Mouse (Mus musculus) intestine, postnatal 0 days (tissue): ENCODE results near the gene Gaa. TPM values are rescaled to one million over a fixed set of nuclear protein-coding genes. Genes with fewer than 3 reads are reported as not detected.

Experiments used
- ATAC-seq: fragments of 200-750 bp; cut with Nextera tagmentation; 2 replicates; pipeline ENCODE4 v1.8.0; 2017; ENCODE audit warnings: mild to moderate bottlenecking, moderate TSS enrichment, moderate library complexity
- H3K27ac ChIP-seq: fragments of 300-500 bp; sonication (generic); 2 replicates; pipeline ENCODE4 v1.5.1; 2014; ENCODE audit warnings: mild to moderate bottlenecking, low read depth, low read length, moderate library complexity
- H3K27me3 ChIP-seq: fragments of 300-500 bp; sonication (generic); replicated peaks from 2 replicates; pipeline ENCODE4 v1.6.1; 2014; ENCODE audit warnings: low read length, mixed read lengths; ENCODE audit not compliant: control insufficient read depth, insufficient read depth
- H3K36me3 ChIP-seq: fragments of 300-500 bp; sonication (generic); 2 replicates; pipeline ENCODE4 v1.6.1; 2014; ENCODE audit warnings: mild to moderate bottlenecking, moderate library complexity; ENCODE audit not compliant: control insufficient read depth, insufficient read depth
- H3K4me1 ChIP-seq: fragments of 300-500 bp; sonication (generic); replicated peaks from 2 replicates; pipeline ENCODE4 v1.6.1; 2014; ENCODE audit warnings: antibody characterized with exemption, low read length, mixed read lengths; ENCODE audit not compliant: control insufficient read depth, insufficient read depth
- H3K4me2 ChIP-seq: fragments of 300-500 bp; sonication (generic); replicated peaks from 2 replicates; pipeline ENCODE4 v1.6.1; 2014; ENCODE audit warnings: low read depth, mild to moderate bottlenecking, moderate library complexity
- H3K4me3 ChIP-seq: fragments of 300-500 bp; sonication (generic); 2 replicates; pipeline ENCODE4 v1.5.1; 2014; ENCODE audit warnings: low read depth, low read length
- H3K9ac ChIP-seq: fragments of 300-500 bp; sonication (generic); 2 replicates; pipeline ENCODE4 v1.6.1; 2014; ENCODE audit warnings: mild to moderate bottlenecking, low read depth, low read length
- H3K9me3 ChIP-seq: fragments of 300-500 bp; sonication (generic); 2 replicates; pipeline ENCODE4 v1.6.1; 2016; ENCODE audit warnings: mixed run types; ENCODE audit not compliant: control insufficient read depth
- CTCF ChIP-seq: sonication (generic); IDR thresholded peaks from 2 replicates; pipeline ENCODE4 v1.5.1; 2016; ENCODE audit warnings: low read depth, mild to moderate bottlenecking, control low read depth, antibody characterized with exemption, moderate library complexity
- WGBS: fragments of 180-500 bp; shearing (Covaris S2); extraction: QIAGEN DNeasy Blood & Tissue Kit; methylation state at CpG from one replicate; pipeline ENCODE4 v1.1.7; 2014; 5-methylcytosine and 5-hydroxymethylcytosine counted together
- polyA plus RNA-seq: library from polyadenylated mRNA; unstranded; fragments of >200 nt; fragmentation: Nextera tagmentation; extraction: Ambion mirVana; gene quantifications from 2 replicates; pipeline ENCODE4 v1.2.1, GENCODE M21; 2015

Gene Gaa
- polyA plus RNA-seq, 1 experiment from 2014 or later: 71.6 TPM

GRCm38 (mm10) chr11:119322521-119322920 is 54.8 kb downstream of the Gaa start:
- Histone ChIP-seq H3K9me3 (no peaks in the 10 kb centered on the region), H3K27ac (no peak overlapping the region), H3K4me3 (no peak overlapping the region), H3K36me3 (peaks cover 42% of the 10 kb centered on the region), H3K9ac (no peak overlapping the region), H3K4me1 (no peaks in the 10 kb centered on the region), H3K4me2 (no peak overlapping the region), H3K27me3 (no peaks in the 10 kb centered on the region)
- no peak for ATAC-seq
- TF ChIP-seq CTCF: no peak
- WGBS: 74% methylated on average over 13 of the region's 13 CpGs

GRCm38 (mm10) chr11:119325068-119325467 is 57.4 kb downstream of the Gaa start:
- Histone ChIP-seq H3K27me3 (no peaks in the 10 kb centered on the region), H3K9me3 (no peaks in the 10 kb centered on the region), H3K4me1 (no peaks in the 10 kb centered on the region), H3K9ac (no peak overlapping the region), H3K36me3 (peaks cover 45% of the 10 kb centered on the region), H3K27ac (no peak overlapping the region), H3K4me3 (no peak overlapping the region), H3K4me2 (no peak overlapping the region)
- WGBS: 78% methylated on average over 1 of the region's 1 CpGs
- TF ChIP-seq CTCF: peak; percentile 57
- ATAC-seq: no peak

DNA sequence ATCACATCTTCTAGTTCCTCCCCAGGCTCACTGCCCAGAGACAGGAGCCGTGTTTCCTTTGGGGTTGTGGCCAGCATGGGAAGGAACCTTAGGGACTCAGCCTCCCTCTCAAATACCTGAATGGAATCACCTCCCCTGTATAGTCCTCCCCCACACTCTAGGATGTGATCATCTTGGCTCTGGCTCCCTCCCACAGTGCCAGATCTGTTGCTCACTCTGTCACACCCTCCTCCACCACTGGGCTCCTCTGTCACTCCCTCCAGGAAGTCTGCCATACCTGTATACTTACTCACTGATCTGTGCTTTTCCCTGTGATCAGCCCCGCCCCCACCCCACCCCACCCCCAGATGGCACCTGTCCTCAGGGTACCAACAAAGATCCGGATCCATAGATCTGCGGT is 62.9 kb downstream of the Gaa start:
- TF ChIP-seq CTCF: no peak
- H3K9me3 ChIP-seq: no peaks in the 10 kb centered on the region
- H3K4me1 ChIP-seq: no peaks in the 10 kb centered on the region
- peaks cover 33% of the 10 kb centered on the region for H3K36me3 ChIP-seq
- no peak overlapping the region for H3K4me3 ChIP-seq
- no peaks in the 10 kb centered on the region for H3K27me3 ChIP-seq
- 58% methylated on average over 4 of the region's 4 CpGs for WGBS
- no peak overlapping the region for H3K9ac ChIP-seq
- no peak overlapping the region for H3K4me2 ChIP-seq
- no peak overlapping the region for H3K27ac ChIP-seq
- no peak for ATAC-seq

- ATAC-seq: no peak
- Histone ChIP-seq H3K27ac (no peak overlapping the region), H3K9me3 (no peaks in the 10 kb centered on the region), H3K27me3 (no peaks in the 10 kb centered on the region), H3K9ac (no peak overlapping the region), H3K4me3 (no peak overlapping the region), H3K36me3 (peaks cover 21% of the 10 kb centered on the region), H3K4me2 (no peak overlapping the region), H3K4me1 (no peaks in the 10 kb centered on the region)
- WGBS: 31% methylated on average over 3 of the region's 3 CpGs
- peak; percentile 39 for TF ChIP-seq CTCF
Measured at GRCm38 (mm10) chr11:119331970-119332369, 64.3 kb downstream of the Gaa start.

Other genes starting within 250 kb of the Gaa start
- 4.9 TPM in 2 replicates for gene Cbx2, start 244.9 kb upstream of the Gaa start, polyA plus RNA-seq
- gene Cbx8, start 226.9 kb upstream of the Gaa start, polyA plus RNA-seq: 6.4 and 6.6 TPM in 2 replicates
- gene Cbx4, start 181.7 kb upstream of the Gaa start, polyA plus RNA-seq: 6.5 and 7.6 TPM in 2 replicates
- gene Tbc1d16, start 39.4 kb upstream of the Gaa start, polyA plus RNA-seq: 3.8 and 4.5 TPM in 2 replicates
- 1.5 and 1.8 TPM in 2 replicates for gene Ccdc40, start 39.3 kb upstream of the Gaa start, polyA plus RNA-seq
- 162 and 174 TPM in 2 replicates for gene Eif4a3, start 32.2 kb downstream of the Gaa start, polyA plus RNA-seq
- 9.9 and 11.4 TPM in 2 replicates for gene Card14, start 39.9 kb downstream of the Gaa start, polyA plus RNA-seq
- gene Sgsh, start 87.6 kb downstream of the Gaa start, polyA plus RNA-seq: 7.7 and 8.3 TPM in 2 replicates
- 6.7 and 7.7 TPM in 2 replicates for gene Slc26a11, start 87.7 kb downstream of the Gaa start, polyA plus RNA-seq
- gene Rnf213, start 125.2 kb downstream of the Gaa start, polyA plus RNA-seq: 23.1 and 23.2 TPM in 2 replicates
- gene Endov, start 223.5 kb downstream of the Gaa start, polyA plus RNA-seq: 8.4 and 10.6 TPM in 2 replicates